Mouse (Mus musculus) hematopoietic stem cell, adult 5-6 weeks (primary cell): ENCODE data around the gene Mgll. TPM values are rescaled to one million over a fixed set of nuclear protein-coding genes. Genes with fewer than 3 reads are reported as not detected.

Experiments
- ATAC-seq, 2 experiments: fragments of 125-278 bp in 1 of 2; replicated peaks in 1 of 2; 2 replicates each; pipeline ENCODE4 v1.8.0; 2016 to 2017; ENCODE audit warnings: inconsistent platforms in 2 of 2, mild to moderate bottlenecking in 2 of 2, moderate number of reproducible peaks in 2 of 2, low read depth in 1 of 2, moderate TSS enrichment in 1 of 2; ENCODE audit not compliant: low FRiP score in 2 of 2, poor library complexity in 2 of 2, severe bottlenecking in 2 of 2, insufficient read depth in 1 of 2, low TSS enrichment in 1 of 2
- total RNA-seq: library from RNA; stranded (forward); fragments of 172-1452, 232-1000 nt; gene quantifications from 2 replicates; pipeline ENCODE4 v1.2.3, GENCODE M21; 2017

Mgll gene
- total RNA-seq, 1 experiment from 2014 or later = 0.55 TPM

- no peak for ATAC-seq
Observed at GRCm38 (mm10) chr6:88804966-88805577, 80.9 kb downstream of the Mgll start.

GRCm38 (mm10) chr6:88809091-88810037, 85.2 kb downstream of the Mgll start:
- no peak for ATAC-seq

- ATAC-seq = no peak
Observed at GRCm38 (mm10) chr6:88810291-88810690, 86.1 kb downstream of the Mgll start.

- 0 out of 4 replicates have a peak, but pooled peaks of 1 of the 2 experiments have one; percentile 51 for ATAC-seq
Observed at GRCm38 (mm10) chr6:88811396-88811795, 87.2 kb downstream of the Mgll start.

GRCm38 (mm10) chr6:88811880-88812400, 87.7 kb downstream of the Mgll start:
- ATAC-seq = no peak

- ATAC-seq = peak in 1 of 2 experiments; percentile 63; a peak in 1 of 4 replicates
Observed at GRCm38 (mm10) chr6:88812886-88813285, 88.7 kb downstream of the Mgll start.

GRCm38 (mm10) chr6:88813832-88814231, 89.6 kb downstream of the Mgll start:
- no peak for ATAC-seq

- ATAC-seq = no peak
Observed at GRCm38 (mm10) chr6:88815036-88815435, 90.8 kb downstream of the Mgll start.

- no peak for ATAC-seq
Observed at GRCm38 (mm10) chr6:88815489-88815888, 91.3 kb downstream of the Mgll start.

GRCm38 (mm10) chr6:88816913-88817312, 92.7 kb downstream of the Mgll start:
- ATAC-seq = no peak

- peak; percentile 30 to 33; a peak in 2 of 4 replicates for ATAC-seq
Observed at GRCm38 (mm10) chr6:88820853-88821252, 96.6 kb downstream of the Mgll start.

GRCm38 (mm10) chr6:88821294-88821693, 97.1 kb downstream of the Mgll start:
- ATAC-seq = no peak

GRCm38 (mm10) chr6:88821901-88822300, 97.7 kb downstream of the Mgll start:
- ATAC-seq = no peak

- ATAC-seq = no peak
Observed at GRCm38 (mm10) chr6:88824183-88824582, 100.0 kb downstream of the Mgll start.

- no peak for ATAC-seq
Observed at GRCm38 (mm10) chr6:88826088-88826487, 101.9 kb downstream of the Mgll start.

GRCm38 (mm10) chr6:88826545-88826944, 102.3 kb downstream of the Mgll start:
- ATAC-seq = peak; percentile 6 to 54; a peak in 2 of 4 replicates

GRCm38 (mm10) chr6:88826965-88827364, 102.8 kb downstream of the Mgll start:
- ATAC-seq = no peak
